Mouse (Mus musculus): ENCODE data around the gene Gm11562.

Gm11562 gene

DNA sequence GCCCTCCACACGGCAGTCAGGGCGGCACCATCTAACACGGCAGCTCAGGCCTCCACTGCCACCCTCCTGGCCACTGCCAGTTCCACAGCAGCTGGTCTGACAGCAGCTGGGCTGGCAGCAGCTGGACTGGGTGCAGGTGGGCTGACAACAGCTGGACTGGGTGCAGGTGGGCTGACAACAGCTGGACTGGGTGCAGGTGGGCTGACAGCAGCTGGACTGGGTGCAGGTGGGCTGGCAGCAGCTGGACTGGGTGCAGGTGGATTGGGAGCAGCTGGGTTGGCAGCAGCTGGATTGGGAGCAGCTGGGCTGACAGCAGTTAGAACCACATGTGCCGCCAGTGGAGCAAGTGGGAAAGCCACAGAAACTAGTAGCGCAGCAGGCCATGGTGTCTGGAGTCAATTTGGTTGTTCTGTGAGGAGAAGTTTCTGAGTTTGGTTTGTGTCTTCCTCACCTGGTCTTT, 37.0 kb downstream of the Gm11562 start, which contains the start of gene Krtap1-4:
Gene Krtap1-4, minus strand, starts transcription at position 410 of the 460 bp plus-strand sequence.
- DNase-seq (ENCODE audit: low spot score) = no peak

DNA sequence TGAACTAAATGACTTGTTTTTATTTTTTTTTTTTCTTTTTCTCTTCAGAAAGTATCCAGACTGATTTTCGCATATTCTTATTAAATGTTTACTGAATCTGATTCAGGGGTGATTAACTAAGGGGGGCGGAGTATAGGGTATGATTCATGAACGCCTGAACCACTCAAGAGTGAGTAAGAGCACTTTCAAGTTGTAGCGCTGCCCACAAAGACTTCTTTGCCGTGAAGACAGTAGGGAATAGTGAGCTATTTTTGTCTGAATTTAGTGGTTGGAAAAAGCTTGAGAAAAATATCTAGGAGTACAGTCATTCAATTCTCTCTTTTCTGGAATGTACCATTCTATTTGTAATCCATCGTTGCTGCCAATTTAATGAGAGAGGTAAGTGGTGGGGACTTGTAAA, 38.7 kb downstream of the Gm11562 start:
- DNase-seq (ENCODE audit: low spot score) = no peak

DNA sequence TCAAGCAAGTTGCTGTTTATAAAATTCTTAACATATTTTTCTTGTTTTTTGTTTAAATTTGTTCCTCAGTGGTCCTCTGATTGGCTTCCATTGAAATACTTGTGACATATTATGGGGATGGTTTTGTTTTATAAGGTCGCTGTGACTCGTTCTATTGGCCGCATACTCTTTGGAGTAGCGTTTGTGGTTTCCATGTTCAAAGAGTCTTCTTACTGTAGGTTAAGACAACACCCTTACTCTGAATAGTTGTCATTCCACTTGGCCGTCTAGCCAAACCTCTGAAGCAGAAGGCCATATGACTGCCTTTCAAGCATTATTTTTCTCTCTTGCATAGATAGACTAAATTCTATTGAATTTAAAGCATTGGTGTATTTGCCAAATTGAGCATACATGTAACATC, 39.2 kb downstream of the Gm11562 start:
- DNase-seq (ENCODE audit: low spot score) = no peak

DNA sequence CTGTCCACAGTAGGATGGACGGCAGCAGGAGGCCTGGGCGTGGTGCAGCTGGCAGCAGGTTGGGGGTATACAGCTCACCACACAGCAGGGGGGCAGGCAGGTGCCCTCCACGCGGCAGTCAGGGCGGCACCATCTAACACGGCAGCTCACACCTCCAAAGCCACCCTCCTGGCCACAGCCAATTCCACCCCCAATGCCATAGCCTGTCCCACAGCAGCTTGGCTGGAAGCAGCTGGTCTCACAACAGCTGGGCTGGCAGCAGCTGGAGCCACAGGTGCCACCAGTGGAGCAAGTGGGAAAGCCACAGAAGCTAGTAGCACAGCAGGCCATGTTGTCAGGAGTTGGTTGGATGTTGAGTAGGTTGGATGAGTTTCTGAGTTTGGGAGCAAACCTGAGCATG, 39.6 kb downstream of the Gm11562 start, which contains the start of gene Krtap1-5:
Gene Krtap1-5, minus strand, starts transcription at position 381 of the 400 bp plus-strand sequence.
- DNase-seq (ENCODE audit: low spot score) = no peak

DNA sequence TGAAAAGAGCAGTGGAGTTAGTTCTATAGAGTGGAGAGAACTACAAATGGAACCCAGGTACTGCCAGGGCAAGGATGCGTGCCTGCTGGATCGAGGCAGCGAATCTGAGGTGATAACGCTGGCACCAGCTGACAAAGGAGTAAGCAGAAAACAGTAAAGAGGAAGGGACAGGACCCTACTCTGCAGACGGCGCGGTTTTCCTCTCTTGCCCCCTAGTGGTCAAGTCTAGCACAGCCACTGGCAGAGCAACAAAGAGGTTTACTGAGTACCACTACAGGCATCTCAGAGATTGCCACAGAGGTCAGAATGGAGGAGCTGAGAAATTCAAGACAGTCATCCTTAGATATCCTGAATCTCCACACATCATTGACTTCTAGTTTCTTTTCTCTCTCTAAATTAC, 46.1 kb downstream of the Gm11562 start:
- peak; percentile 71 for DNase-seq (ENCODE audit: low spot score)

DNA sequence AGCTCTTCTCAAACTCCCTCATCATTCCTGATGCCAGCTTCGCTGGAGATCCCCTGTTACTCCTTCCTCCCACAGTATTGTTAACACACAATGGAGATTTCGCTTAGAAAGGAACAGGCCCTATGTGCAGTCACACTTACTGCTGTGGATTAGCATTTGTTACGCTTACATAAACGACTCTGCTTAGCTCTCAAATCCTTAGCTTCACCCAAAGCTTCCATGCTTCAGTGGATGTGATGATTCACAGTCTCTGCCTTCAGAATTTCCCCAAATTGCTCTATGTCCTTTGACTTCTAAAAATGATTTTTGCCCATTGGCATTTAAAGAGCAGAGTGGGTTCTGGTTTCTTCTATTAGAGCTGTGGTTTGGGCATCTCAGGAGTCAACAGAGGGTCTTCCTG, 47.1 kb downstream of the Gm11562 start:
- no peak for DNase-seq (ENCODE audit: low spot score)
